Mouse (Mus musculus) G1E (cell line): ENCODE results near the gene Ccdc91.

Source experiments
- CTCF ChIP-seq: IDR thresholded peaks from 2 replicates; pipeline ENCODE4 v1.5.1; 2012; ENCODE audit warnings: low read depth, low read length, inconsistent platforms, mixed read lengths
- GATA2 ChIP-seq: IDR thresholded peaks from 2 replicates; pipeline ENCODE4 v1.6.1; 2012; ENCODE audit warnings: low read depth, low read length, inconsistent platforms, borderline replicate concordance
- TAL1 ChIP-seq: conservative IDR thresholded peaks from 2 replicates; pipeline ENCODE4 v1.6.1; 2012; ENCODE audit warnings: low read depth, low read length, inconsistent platforms, mixed read lengths

GRCm38 (mm10) chr6:147660718-147661117, 185.1 kb downstream of the Ccdc91 start:
- TF ChIP-seq TAL1 (no peak), CTCF (no peak), GATA2 (no peak)
